Mouse (Mus musculus): ENCODE results near the gene Dner. TPM values are rescaled to one million over a fixed set of nuclear protein-coding genes. Genes with fewer than 3 reads are reported as not detected.

Dner gene
- 1 to 10 TPM; 2.3 to 2.8 TPM for total RNA-seq (2021)
- long read RNA-seq, experiment 1, transcript Dner-201 (13 exons, 3,632 nt), result major isoform, 8 of 9 reads
- long read RNA-seq, experiment 1, partial matches to known transcripts, result 1 of 9 reads
- long read RNA-seq, experiment 1, other reads (novel, unspliced or antisense), result 0 of 9 reads
- long read RNA-seq, experiment 2, partial matches to known transcripts, result 0 of 2 reads
- long read RNA-seq, experiment 2, other reads (novel, unspliced or antisense), result 0 of 2 reads

GRCm38 (mm10) chr1:84695517-84696411 lies at the start of gene Dner:
Gene Dner, minus strand, starts transcription at chr1:84696221.
- DNase-seq, result peak; percentile 89 to 92

- DNase-seq, result no peak
Measured at GRCm38 (mm10) chr1:84742156-84742555, 46.1 kb upstream of the Dner start.

- DNase-seq, result no peak
Measured at GRCm38 (mm10) chr1:84740080-84740479, 44.1 kb upstream of the Dner start.

GRCm38 (mm10) chr1:84737097-84737496 lies 41.1 kb upstream of the Dner start:
- DNase-seq, result no peak

- DNase-seq, result no peak
Measured at GRCm38 (mm10) chr1:84733799-84734198, 37.8 kb upstream of the Dner start.

- DNase-seq, result no peak
Measured at GRCm38 (mm10) chr1:84731763-84732162, 35.7 kb upstream of the Dner start.

- DNase-seq, result peak; percentile 40
Measured at GRCm38 (mm10) chr1:84722841-84723240, 26.8 kb upstream of the Dner start.

GRCm38 (mm10) chr1:84722371-84722770 lies 26.4 kb upstream of the Dner start:
- no peak for DNase-seq

GRCm38 (mm10) chr1:84721942-84722341 lies 25.9 kb upstream of the Dner start:
- DNase-seq, result no peak

GRCm38 (mm10) chr1:84709810-84710785 lies 14.1 kb upstream of the Dner start:
- DNase-seq, result no peak

- no peak for DNase-seq
Measured at GRCm38 (mm10) chr1:84709406-84709805, 13.4 kb upstream of the Dner start.

GRCm38 (mm10) chr1:84700254-84700653 lies 4.2 kb upstream of the Dner start:
- DNase-seq, result no peak

GRCm38 (mm10) chr1:84697136-84697535 lies 1.1 kb upstream of the Dner start:
- peak; percentile 62 to 68 for DNase-seq

- peak; percentile 2 to 9 for DNase-seq
Measured at GRCm38 (mm10) chr1:84694688-84695474, 1.1 kb downstream of the Dner start.

GRCm38 (mm10) chr1:84677910-84678309 lies 18.1 kb downstream of the Dner start:
- DNase-seq, result no peak

GRCm38 (mm10) chr1:84668100-84668846 lies 27.7 kb downstream of the Dner start:
- no peak for DNase-seq

GRCm38 (mm10) chr1:84667660-84668059 lies 28.4 kb downstream of the Dner start:
- no peak for DNase-seq

- no peak for DNase-seq
Measured at GRCm38 (mm10) chr1:84664377-84665118, 31.5 kb downstream of the Dner start.

GRCm38 (mm10) chr1:84646781-84647180 lies 49.2 kb downstream of the Dner start:
- DNase-seq, result peak; percentile 20 to 50

- no peak for DNase-seq
Measured at GRCm38 (mm10) chr1:84640463-84640862, 55.6 kb downstream of the Dner start.
